Mouse (Mus musculus) lung, adult 2 months (tissue): ENCODE data around the gene Arrb2.

Experiments
- CTCF ChIP-seq: fragments of 200-500 bp; IDR thresholded peaks from 2 replicates; pipeline ENCODE4 v1.5.1; 2011; ENCODE audit warnings: mild to moderate bottlenecking, low read length, control low read depth; ENCODE audit not compliant: insufficient read depth
- POLR2A ChIP-seq: fragments of 200-500 bp; IDR thresholded peaks from 2 replicates; pipeline ENCODE4 v1.6.1; 2011; ENCODE audit warnings: low read depth, mild to moderate bottlenecking, control low read depth, low read length, borderline replicate concordance; ENCODE audit errors: extremely low read depth

GRCm38 (mm10) chr11:70444667-70445066, 12.2 kb downstream of the Arrb2 start:
- no peak for TF ChIP-seq POLR2A
- no peak for TF ChIP-seq CTCF
